Mouse (Mus musculus): ENCODE measurements around the gene Wdr5b.

- TF ChIP-seq ZNF384 (IDR thresholded peaks at IDR 0.05; ENCODE audit: low read depth, low read length), result no peak
- TF ChIP-seq HCFC1 (IDR thresholded peaks at IDR 0.05; ENCODE audit: borderline replicate concordance, insufficient read depth, low read length), result no peak
These were observed 47.7 kb upstream of the Wdr5b start for GRCm38 (mm10) chr16:35993316-35993715.

Measured in ES-E14 (cell line).